Mouse (Mus musculus) retina, embryonic 14.5 days (tissue): ENCODE results near the gene Cd1d1.

ENCODE experiments used
- DNase-seq: peaks from one replicate; pipeline ENCODE4 v3.0.0-alpha.2; 2015; ENCODE audit warnings: low spot score

Gene Cd1d1

DNA sequence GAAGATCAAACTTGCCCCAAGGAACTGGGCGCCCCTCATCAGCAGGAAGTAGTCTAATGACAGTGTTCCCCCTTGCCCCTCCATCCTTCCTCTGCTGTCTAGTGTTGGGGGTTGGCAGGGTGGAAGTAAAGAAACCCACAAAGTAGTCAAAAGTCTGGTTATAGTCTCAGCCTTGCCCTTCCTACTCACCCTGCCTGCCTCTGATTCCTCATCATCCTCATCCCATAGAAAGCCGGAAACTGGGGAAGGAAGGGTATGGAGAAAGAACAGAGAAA lies 37.9 kb downstream of the Cd1d1 start:
- DNase-seq, result no peak

- no peak for DNase-seq
Measured at GRCm38 (mm10) chr3:86960656-86961394, 38.4 kb downstream of the Cd1d1 start.

GRCm38 (mm10) chr3:86959088-86959487 lies 40.2 kb downstream of the Cd1d1 start:
- no peak for DNase-seq

DNA sequence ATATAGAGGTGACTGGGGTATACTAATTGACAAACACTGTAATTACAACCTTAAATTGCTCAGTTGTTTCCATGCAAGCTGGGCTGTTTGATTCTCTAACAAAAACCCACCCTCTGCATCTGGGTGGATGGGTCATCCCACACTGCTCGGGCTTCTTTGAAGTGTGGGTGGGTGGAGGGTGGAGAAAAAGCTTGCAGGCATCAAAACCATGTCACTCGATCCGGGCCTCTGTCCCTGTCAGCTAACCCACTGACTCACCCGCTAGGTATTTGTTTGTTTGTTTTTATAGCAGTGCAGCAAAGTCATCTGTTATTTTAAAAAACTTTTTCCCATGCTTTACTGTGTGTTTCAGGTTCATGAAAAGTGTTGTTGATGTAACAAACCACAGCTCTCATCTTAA lies 43.9 kb downstream of the Cd1d1 start:
- DNase-seq, result no peak

- DNase-seq, result no peak
Measured at GRCm38 (mm10) chr3:86954521-86954920, 44.7 kb downstream of the Cd1d1 start.

DNA sequence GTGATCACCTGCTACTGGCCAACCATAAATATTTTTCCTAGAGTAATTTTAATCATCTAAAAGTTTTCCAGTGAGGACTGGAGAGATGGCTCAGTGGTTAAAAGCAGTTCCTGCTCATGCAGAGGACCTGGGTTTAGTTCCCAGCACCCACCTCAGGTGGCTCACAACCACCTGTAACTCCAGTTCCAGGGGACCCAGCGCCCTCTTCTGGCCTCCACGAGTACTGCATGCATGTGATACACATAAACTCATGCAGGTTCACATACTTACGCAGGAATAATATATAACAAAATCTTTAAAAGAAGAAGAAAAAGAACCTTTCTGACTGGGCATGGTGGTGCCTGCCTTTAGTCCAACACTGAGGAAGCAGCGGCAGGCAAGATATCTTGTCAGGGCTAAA lies 45.4 kb downstream of the Cd1d1 start:
- no peak for DNase-seq

DNA sequence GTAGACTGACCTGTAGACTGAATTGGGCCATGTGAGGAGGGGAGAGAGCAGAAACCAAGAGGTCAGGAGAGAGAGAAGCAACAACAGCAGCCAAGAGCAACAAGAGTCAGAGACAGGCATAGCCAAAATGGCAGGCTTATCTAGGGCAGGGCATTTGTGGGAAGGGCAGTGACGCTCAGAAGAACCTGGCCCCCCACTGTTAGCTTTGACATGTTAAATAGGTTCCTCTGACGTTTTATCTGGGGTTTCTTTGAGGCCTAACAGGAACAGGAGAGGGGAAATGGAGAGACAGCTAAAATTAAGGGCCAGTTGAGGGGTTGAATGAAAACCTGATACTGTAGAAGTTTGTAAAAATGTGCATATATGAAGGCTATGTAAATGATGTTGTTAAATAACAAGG lies 48.6 kb downstream of the Cd1d1 start:
- DNase-seq, result no peak
